Mouse (Mus musculus) cortical plate, adult 2 months (tissue): ENCODE results near the gene Fam167b. TPM values are rescaled to one million over a fixed set of nuclear protein-coding genes. Genes with fewer than 3 reads are reported as not detected.
"Not testable (repeated sequence)": the region's sequence is repeated elsewhere in the genome, so short reads cannot be mapped to it uniquely, and the experiment has no call there.

Experiments
- H3K27ac ChIP-seq: fragments of 200-500 bp; 2 replicates; pipeline ENCODE4 v1.5.1; 2012; ENCODE audit warnings: low read length, control low read depth, inconsistent platforms; ENCODE audit not compliant: insufficient read depth
- H3K4me1 ChIP-seq: fragments of 200-500 bp; 2 replicates; pipeline ENCODE4 v1.6.1; 2011; ENCODE audit warnings: low read length; ENCODE audit not compliant: control insufficient read depth, insufficient read depth
- H3K4me3 ChIP-seq: fragments of 200-500 bp; 2 replicates; pipeline ENCODE4 v1.5.1; 2011; ENCODE audit warnings: mild to moderate bottlenecking, low read length, control low read depth; ENCODE audit not compliant: insufficient read depth
- CTCF ChIP-seq: fragments of 200-500 bp; IDR thresholded peaks from 2 replicates; pipeline ENCODE4 v1.5.1; 2011; ENCODE audit warnings: mild to moderate bottlenecking, control low read depth, low read length; ENCODE audit not compliant: insufficient read depth; ENCODE audit errors: extremely low read depth
- POLR2A ChIP-seq: fragments of 200-500 bp; IDR thresholded peaks from 2 replicates; pipeline ENCODE4 v1.6.1; 2011; ENCODE audit warnings: mild to moderate bottlenecking, low read length, control low read depth; ENCODE audit not compliant: insufficient read depth; ENCODE audit errors: extremely low read depth
- polyA plus RNA-seq: library from polyadenylated mRNA; depleted of rRNA; stranded (reverse); fragments of >200 nt; gene quantifications from 2 replicates; pipeline ENCODE4 v1.2.3, GENCODE M21; 2012

Fam167b gene
- polyA plus RNA-seq, 1 experiment = 1.2 TPM

- Histone ChIP-seq H3K4me3 (no peak overlapping the region), H3K27ac (no peak overlapping the region), H3K4me1 (no peaks in the 10 kb centered on the region; the same call in 1 of the 2 replicates)
- TF ChIP-seq POLR2A (no peak), CTCF (no peak)
Measured at GRCm38 (mm10) chr4:129561184-129561583, 17.2 kb downstream of the Fam167b start.

DNA sequence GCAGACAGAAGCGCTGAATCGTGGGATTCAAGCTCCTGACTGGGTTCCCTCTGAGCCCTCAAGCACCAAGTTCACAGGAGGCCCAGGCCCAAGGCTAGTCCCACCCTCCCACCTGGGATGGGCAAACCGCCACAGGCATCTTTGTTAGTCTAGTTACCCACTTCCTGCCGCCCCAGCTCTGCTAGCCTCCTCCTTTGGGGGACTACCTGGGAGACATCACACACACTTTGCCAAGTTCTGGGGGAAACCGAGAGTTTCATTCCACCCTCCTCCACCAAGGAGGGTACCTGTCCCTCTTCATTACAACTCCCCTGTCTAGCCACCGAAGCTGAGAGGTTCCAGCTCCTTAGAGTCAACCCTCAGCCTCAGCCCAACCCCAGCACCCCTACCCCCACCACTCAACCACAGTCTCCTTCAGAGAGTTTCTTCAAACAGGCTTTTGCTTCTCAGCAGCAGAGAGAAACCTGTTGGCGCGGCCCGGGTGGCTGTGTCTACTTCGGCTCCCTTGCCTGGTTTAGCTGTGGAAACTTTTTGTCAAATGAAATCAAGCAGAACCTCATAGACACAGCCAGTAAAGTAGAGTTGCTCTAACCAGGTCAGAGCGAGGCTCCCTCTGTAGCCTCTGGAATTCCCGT, 19.9 kb downstream of the Fam167b start:
- H3K4me1 ChIP-seq = no peaks in the 10 kb centered on the region; the same call in 1 of the 2 replicates
- no peak overlapping the region for H3K27ac ChIP-seq
- H3K4me3 ChIP-seq = no peak overlapping the region
- TF ChIP-seq CTCF (no peak), POLR2A (no peak)

GRCm38 (mm10) chr4:129557256-129557808, 21.0 kb downstream of the Fam167b start:
- no peak overlapping the region; the same call in 1 of the 2 replicates for H3K4me3 ChIP-seq
- no peak for TF ChIP-seq CTCF
- TF ChIP-seq POLR2A = no peak
- no peak overlapping the region for H3K27ac ChIP-seq
- no peaks in the 10 kb centered on the region; the same call in 1 of the 2 replicates for H3K4me1 ChIP-seq

- TF ChIP-seq CTCF (no peak), POLR2A (peak; percentile 71; the same call in 1 of the 2 replicates)
- peak overlapping the region; percentile 53 for H3K4me3 ChIP-seq
- no peaks in the 10 kb centered on the region; the same call in 1 of the 2 replicates for H3K4me1 ChIP-seq
- H3K27ac ChIP-seq = no peak overlapping the region
Measured at GRCm38 (mm10) chr4:129556532-129557223, 21.7 kb downstream of the Fam167b start.

DNA sequence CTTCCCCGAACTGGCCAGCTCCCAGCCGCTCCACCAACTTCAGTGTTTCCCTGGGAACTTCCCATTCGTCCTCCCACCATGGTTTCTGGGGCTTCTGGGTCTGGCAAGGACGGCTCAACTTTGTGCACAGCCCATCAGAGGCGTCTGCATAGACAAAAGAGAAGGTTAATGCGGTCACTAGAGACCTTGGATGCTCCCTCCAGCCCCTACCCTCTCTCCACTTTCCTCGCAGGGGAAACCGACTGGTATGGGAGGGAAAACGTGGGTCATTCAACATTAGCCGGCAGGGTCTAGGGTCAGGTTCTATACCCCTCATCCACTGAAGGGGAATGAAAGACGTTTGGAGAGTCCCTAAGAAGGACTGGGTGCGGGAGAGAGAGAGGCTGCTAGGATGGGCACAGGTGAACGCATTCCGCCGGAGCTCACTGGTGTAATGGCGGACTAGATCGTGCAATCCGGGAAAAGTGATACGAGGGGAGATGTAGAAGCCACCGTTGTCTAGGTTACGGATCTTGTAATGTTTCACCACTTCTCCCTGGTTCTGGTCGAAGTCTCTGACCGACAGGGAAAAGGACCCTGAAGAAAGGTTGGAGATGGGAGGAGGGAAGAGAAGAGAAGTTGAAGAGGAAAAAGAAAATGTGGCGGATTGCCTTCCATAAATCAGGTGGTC, 22.4 kb downstream of the Fam167b start:
- TF ChIP-seq POLR2A = no peak
- no peak for TF ChIP-seq CTCF
- Histone ChIP-seq H3K4me3 (peak overlapping the region; percentile 53), H3K4me1 (no peaks in the 10 kb centered on the region; the same call in 1 of the 2 replicates), H3K27ac (no peak overlapping the region)

DNA sequence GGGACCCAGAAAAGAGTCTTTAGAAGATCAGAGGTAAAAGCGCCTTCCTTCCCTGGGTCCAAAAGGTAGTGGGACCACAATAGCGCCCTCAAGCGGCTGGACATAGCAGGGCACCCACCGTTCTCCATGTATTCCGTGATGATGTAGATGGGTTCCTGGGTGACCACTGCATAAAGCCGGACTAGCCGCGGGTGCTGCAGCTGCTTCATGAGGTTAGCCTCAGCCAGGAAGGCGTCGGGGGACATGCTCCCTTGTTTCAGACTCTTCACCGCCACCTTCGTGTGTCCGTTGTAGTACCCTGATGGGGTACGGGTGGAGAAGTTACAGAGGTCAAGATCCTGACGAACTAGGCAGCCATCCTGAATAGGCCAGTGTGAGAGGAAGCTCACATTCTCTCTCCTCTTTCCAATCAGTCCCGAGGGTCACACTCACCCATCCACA, 22.9 kb downstream of the Fam167b start:
- peak overlapping the region; percentile 53 for H3K4me3 ChIP-seq

DNA sequence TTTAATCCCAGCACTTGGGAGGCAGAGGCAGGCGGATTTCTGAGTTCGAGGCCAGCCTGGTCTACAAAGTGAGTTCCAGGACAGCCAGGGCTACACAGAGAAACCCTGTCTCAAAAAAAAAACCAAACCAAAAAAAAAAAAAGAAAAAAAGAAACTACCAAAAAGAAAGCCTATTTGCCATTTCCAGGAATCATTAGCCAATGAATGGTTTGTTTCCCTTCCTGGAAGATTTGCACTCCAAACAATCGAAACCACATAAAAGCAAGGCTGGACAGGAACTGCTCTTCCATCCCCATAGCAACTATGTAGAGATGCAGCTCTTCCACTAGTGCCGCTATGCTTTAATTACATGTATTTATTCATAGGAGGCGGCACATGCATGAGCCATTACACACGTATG, 23.8 kb downstream of the Fam167b start:
- H3K4me3 ChIP-seq, H3K4me1 ChIP-seq, H3K27ac ChIP-seq: not testable (repeated sequence)

More for the DNA sequence above, 22.9 kb downstream of the Fam167b start:
- H3K4me1 ChIP-seq = no peaks in the 10 kb centered on the region; the same call in 1 of the 2 replicates
- no peak overlapping the region for H3K27ac ChIP-seq
- no peak for TF ChIP-seq POLR2A
- TF ChIP-seq CTCF = peak; percentile 44

- H3K27ac ChIP-seq = no peak overlapping the region
- TF ChIP-seq POLR2A (no peak), CTCF (no peak)
- H3K4me1 ChIP-seq = no peaks in the 10 kb centered on the region
- H3K4me3 ChIP-seq = no peak overlapping the region
Measured at GRCm38 (mm10) chr4:129550295-129550694, 28.1 kb downstream of the Fam167b start.

- TF ChIP-seq POLR2A = no peak
- TF ChIP-seq CTCF = no peak
- no peaks in the 10 kb centered on the region for H3K4me1 ChIP-seq
- H3K27ac ChIP-seq = no peak overlapping the region
- no peak overlapping the region for H3K4me3 ChIP-seq
Measured at GRCm38 (mm10) chr4:129549306-129549705, 29.0 kb downstream of the Fam167b start.

DNA sequence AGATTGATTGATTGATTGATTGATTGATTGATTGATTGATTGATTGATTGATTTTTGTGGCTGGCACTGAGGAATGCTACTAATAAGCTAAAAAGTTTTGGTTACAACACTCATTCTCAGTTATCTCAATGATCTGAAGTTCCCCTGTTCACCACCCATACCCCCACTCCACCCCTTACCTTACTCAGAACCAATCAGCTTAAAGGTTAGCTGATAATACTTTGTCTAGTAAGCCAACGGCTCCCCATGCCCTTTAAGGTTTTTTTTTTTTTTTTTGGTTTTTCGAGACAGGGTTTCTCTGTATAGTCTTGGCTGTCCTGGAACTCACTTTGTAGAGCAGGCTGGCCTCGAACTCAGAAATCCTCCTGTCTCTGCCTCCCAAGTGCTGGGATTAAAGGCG, 30.7 kb downstream of the Fam167b start:
- not testable (repeated sequence) for H3K4me1 ChIP-seq, H3K27ac ChIP-seq, H3K4me3 ChIP-seq
